Mouse (Mus musculus): Measurements from ENCODE around the gene Mast4.

DNA sequence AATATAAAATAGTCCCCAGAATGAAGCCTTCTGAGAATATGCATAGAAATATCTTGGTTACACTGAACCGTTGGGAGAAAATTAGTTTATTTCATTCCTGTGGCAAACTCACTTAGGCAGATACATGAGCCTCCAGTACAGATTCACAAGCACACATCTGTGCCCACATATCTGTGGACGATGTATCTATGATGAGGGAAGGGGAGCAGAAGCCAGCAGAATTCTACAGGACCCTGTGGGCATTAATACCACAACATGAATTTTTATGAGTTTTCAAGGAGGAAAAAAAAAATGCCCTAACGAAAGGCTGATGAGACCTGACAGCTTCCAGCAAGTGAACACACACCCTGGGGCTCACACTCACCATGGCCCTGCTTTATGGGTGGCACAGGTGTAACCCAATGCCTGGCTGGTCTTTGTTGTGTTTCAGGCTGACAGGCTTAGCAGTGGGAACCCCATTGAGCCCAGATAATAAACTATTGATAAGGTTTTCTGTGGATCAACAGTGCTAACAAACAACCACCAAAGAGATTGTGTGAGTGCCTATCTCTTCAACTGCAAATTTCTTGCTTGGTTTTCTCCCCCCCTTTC is 17.4 kb downstream of the Mast4 start:
- TF ChIP-seq POLR2A (IDR thresholded peaks at IDR 0.05; ENCODE audit: insufficient read depth, low read depth, low read length) (no peak), EP300 (IDR thresholded peaks at IDR 0.05; ENCODE audit: insufficient read depth, low read depth, low read length) (no peak)

Measured in heart, adult 2 months (tissue).